Mouse (Mus musculus): ENCODE measurements around the gene Zfp536. TPM values are rescaled to one million over a fixed set of nuclear protein-coding genes. Genes with fewer than 3 reads are reported as not detected.

The Zfp536 gene
- polyA plus RNA-seq, 1 experiment from 2014 or later: 3.3 TPM

DNA sequence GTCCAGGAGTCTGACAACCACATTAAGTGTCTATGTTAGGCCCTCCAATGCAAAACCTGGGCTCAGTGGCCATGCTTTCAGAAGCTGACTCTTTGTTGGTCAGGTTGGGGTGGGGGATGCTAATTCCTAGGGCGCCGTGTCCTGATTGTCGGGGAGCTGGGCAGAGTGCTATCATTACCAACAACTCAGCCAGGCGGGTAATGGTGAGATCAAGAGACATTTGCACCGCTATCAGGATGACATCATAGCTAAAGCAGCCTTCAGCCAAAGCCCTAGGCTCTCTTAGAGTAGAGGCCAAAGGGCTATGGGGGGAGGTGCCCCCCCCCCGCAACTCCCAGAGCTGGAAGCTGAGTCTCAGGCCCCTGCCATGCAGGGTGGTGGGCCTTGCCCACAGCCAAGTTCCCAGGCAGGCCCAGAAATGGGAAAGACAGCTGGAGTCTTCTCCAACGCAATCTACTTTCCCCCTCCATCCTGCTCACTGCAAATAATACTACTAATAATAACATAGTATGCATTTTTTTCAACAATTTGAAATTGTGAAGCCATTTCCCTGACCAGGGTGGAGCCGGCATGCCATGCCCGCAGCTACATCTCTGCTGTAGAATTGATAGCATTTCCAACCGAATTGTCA, 5.0 kb downstream of the Zfp536 start:
- Histone ChIP-seq H3K36me3 (ENCODE audit: control insufficient read depth, insufficient read depth) (no peaks in the 10 kb centered on the region), H3K4me1 (replicated peaks; ENCODE audit: control insufficient read depth, insufficient read depth, low read length) (no peaks in the 10 kb centered on the region), H3K27ac (ENCODE audit: low read depth, low read length) (no peak overlapping the region), H3K4me2 (replicated peaks; ENCODE audit: low read depth) (peak overlapping the region; percentile 80), H3K27me3 (replicated peaks; ENCODE audit: control insufficient read depth, insufficient read depth, low read length) (peaks cover 57% of the 10 kb centered on the region), H3K4me3 (ENCODE audit: low read depth, low read length) (peak overlapping the region; percentile 47), H3K9ac (ENCODE audit: low read depth, low read length) (peak overlapping the region; percentile 31; the same call in 1 of the 2 replicates), H3K9me3 (ENCODE audit: control insufficient read depth) (no peaks in the 10 kb centered on the region)
- ATAC-seq: no peak
- 14% methylated on average over 10 of the region's 10 CpGs for WGBS
- no peak for TF ChIP-seq CTCF (IDR thresholded peaks at IDR 0.05; ENCODE audit: low read depth)

DNA sequence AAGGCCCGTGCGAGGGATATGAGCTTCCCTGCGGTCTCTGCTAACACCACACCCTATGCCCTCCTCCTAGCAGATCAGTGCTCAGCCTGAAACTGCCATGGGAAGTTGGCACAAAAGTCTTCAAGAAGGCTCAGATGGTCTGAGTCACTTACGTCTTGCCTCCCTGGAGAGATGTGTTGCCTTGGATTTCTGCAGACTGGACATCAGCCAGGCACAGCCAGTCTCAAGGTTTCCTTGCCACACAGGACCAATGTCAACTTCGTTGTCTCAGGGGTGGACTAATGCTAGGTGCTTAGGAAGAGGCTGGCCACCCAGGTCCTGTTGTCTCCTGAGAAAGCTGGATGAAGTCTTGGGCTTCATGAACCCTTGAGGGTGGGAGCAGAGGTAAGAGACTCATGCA, 14.6 kb downstream of the Zfp536 start:
- no peak for ATAC-seq
- H3K27me3 ChIP-seq (replicated peaks; ENCODE audit: control insufficient read depth, insufficient read depth, low read length): no peaks in the 10 kb centered on the region
- no peak overlapping the region for H3K9ac ChIP-seq (ENCODE audit: low read depth, low read length)
- no peaks in the 10 kb centered on the region for H3K4me1 ChIP-seq (replicated peaks; ENCODE audit: control insufficient read depth, insufficient read depth, low read length)
- TF ChIP-seq CTCF (IDR thresholded peaks at IDR 0.05; ENCODE audit: low read depth): no peak
- 80% methylated on average over 5 of the region's 5 CpGs for WGBS
- no peaks in the 10 kb centered on the region for H3K36me3 ChIP-seq (ENCODE audit: control insufficient read depth, insufficient read depth)
- no peak overlapping the region for H3K4me3 ChIP-seq (ENCODE audit: low read depth, low read length)
- H3K9me3 ChIP-seq (ENCODE audit: control insufficient read depth): no peaks in the 10 kb centered on the region
- no peak overlapping the region for H3K4me2 ChIP-seq (replicated peaks; ENCODE audit: low read depth)
- H3K27ac ChIP-seq (ENCODE audit: low read depth, low read length): no peak overlapping the region

DNA sequence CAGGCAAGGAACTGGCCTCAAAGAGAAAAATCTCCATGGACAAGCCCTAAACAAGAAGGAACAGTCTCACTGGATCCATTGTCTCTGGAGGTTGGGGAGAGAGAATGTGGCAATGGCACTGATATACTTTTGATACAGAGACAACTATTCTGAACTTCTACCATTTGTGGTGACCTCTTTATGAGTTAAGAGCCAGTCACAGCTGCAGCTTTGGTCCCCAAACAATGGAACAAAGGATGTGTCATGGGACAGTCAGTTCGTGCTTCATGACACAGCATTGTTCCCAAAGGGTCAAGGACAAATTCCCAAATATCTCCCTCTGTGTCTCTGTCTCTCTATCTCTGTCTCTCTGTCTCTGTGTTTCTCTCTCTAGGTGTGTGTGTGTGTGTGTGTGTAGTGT, 20.4 kb downstream of the Zfp536 start:
- WGBS: 70% methylated on average over 1 of the region's 1 CpGs
- H3K4me2 ChIP-seq (replicated peaks; ENCODE audit: low read depth): no peak overlapping the region
- TF ChIP-seq CTCF (IDR thresholded peaks at IDR 0.05; ENCODE audit: low read depth): no peak

DNA sequence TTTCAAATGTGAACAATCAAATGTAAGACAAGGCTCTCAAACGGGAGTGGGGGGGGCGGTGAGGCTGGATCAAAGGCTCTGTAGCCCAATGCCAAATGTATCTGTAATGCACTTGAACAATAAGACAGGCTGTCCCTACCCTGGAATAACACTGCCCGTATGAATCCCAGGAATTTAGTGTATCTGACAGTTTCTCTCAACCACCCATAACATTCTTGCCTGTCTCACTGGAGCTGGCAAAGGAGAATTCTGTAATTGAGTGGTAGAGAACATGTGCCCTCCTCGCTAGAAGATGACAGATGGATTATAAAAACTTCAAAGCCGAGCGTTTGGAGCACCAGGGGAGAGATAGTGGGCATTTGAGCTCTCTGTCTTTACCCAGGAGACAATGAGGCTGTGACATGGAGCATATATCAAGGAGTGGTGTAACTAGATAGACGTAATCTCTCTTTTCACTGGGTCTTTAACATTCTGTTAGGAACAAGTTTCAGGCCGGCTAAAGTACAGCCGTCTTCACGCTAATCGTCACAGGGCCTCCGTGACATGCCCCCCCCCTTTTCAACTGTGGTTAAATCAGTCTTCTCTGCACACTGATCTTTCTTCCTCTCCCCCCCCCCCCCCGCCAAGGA, 27.2 kb downstream of the Zfp536 start:
- WGBS: 49% methylated on average over 12 of the region's 13 CpGs
- Histone ChIP-seq H3K4me2 (replicated peaks; ENCODE audit: low read depth) (no peak overlapping the region), H3K36me3 (ENCODE audit: control insufficient read depth, insufficient read depth) (no peaks in the 10 kb centered on the region), H3K9me3 (ENCODE audit: control insufficient read depth) (no peaks in the 10 kb centered on the region), H3K4me3 (ENCODE audit: low read depth, low read length) (no peak overlapping the region), H3K27me3 (replicated peaks; ENCODE audit: control insufficient read depth, insufficient read depth, low read length) (no peaks in the 10 kb centered on the region), H3K27ac (ENCODE audit: low read depth, low read length) (no peak overlapping the region), H3K4me1 (replicated peaks; ENCODE audit: control insufficient read depth, insufficient read depth, low read length) (no peaks in the 10 kb centered on the region), H3K9ac (ENCODE audit: low read depth, low read length) (no peak overlapping the region)
- no peak for TF ChIP-seq CTCF (IDR thresholded peaks at IDR 0.05; ENCODE audit: low read depth)
- no peak for ATAC-seq

More for the DNA sequence above, 20.4 kb downstream of the Zfp536 start:
- no peaks in the 10 kb centered on the region for H3K4me1 ChIP-seq (replicated peaks; ENCODE audit: control insufficient read depth, insufficient read depth, low read length)
- no peak overlapping the region for H3K27ac ChIP-seq (ENCODE audit: low read depth, low read length)
- H3K4me3 ChIP-seq (ENCODE audit: low read depth, low read length): no peak overlapping the region
- no peak overlapping the region for H3K9ac ChIP-seq (ENCODE audit: low read depth, low read length)
- no peaks in the 10 kb centered on the region for H3K9me3 ChIP-seq (ENCODE audit: control insufficient read depth)
- H3K27me3 ChIP-seq (replicated peaks; ENCODE audit: control insufficient read depth, insufficient read depth, low read length): no peaks in the 10 kb centered on the region
- no peaks in the 10 kb centered on the region for H3K36me3 ChIP-seq (ENCODE audit: control insufficient read depth, insufficient read depth)
- ATAC-seq: no peak

DNA sequence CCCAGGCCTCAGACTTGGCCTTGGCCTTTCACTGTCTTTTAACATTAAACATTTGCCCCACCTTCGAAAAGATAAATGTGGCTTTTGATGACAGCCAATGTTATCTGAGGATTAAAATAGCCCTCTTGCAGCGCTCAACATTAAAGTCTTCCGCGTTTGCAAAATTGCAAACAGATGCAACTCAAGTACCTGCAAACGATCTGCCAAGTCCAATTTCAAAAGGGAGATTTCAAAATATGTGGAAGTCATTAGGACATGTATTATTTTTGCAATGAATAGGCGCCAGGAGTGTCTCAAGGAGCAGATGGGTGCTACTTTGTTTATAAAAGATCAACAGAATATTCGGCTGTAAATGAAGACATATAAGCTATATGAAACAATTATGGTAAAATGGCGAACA, 30.1 kb downstream of the Zfp536 start:
- Histone ChIP-seq H3K9ac (ENCODE audit: low read depth, low read length) (no peak overlapping the region), H3K4me3 (ENCODE audit: low read depth, low read length) (no peak overlapping the region), H3K27me3 (replicated peaks; ENCODE audit: control insufficient read depth, insufficient read depth, low read length) (no peaks in the 10 kb centered on the region), H3K27ac (ENCODE audit: low read depth, low read length) (no peak overlapping the region), H3K4me1 (replicated peaks; ENCODE audit: control insufficient read depth, insufficient read depth, low read length) (no peaks in the 10 kb centered on the region), H3K36me3 (ENCODE audit: control insufficient read depth, insufficient read depth) (no peaks in the 10 kb centered on the region), H3K9me3 (ENCODE audit: control insufficient read depth) (no peaks in the 10 kb centered on the region), H3K4me2 (replicated peaks; ENCODE audit: low read depth) (no peak overlapping the region)
- WGBS: 58% methylated on average over 8 of the region's 8 CpGs
- ATAC-seq: no peak
- no peak for TF ChIP-seq CTCF (IDR thresholded peaks at IDR 0.05; ENCODE audit: low read depth)

DNA sequence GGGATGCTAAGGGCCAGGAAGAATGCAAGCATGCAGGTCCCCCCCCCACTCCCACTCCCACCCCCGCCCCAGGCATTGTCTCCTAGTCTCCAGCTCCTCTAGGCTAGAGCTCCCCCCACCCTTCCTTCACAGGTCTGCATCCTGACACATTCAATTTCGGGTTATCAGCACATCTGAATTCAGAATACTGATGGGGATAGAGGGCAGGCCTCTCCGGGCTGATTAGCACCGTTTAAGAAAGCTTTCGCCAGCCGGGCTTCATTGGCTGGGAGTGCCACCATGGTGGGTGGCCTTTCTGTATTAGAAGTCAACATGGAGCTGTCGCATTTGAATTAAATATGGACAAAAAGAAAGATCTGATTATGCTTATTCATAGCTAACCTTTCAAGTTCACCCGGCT, 36.2 kb downstream of the Zfp536 start:
- H3K9me3 ChIP-seq (ENCODE audit: control insufficient read depth): no peaks in the 10 kb centered on the region
- H3K4me1 ChIP-seq (replicated peaks; ENCODE audit: control insufficient read depth, insufficient read depth, low read length): no peaks in the 10 kb centered on the region
- no peak overlapping the region for H3K27ac ChIP-seq (ENCODE audit: low read depth, low read length)
- no peaks in the 10 kb centered on the region for H3K27me3 ChIP-seq (replicated peaks; ENCODE audit: control insufficient read depth, insufficient read depth, low read length)
- TF ChIP-seq CTCF (IDR thresholded peaks at IDR 0.05; ENCODE audit: low read depth): no peak
- WGBS: 45% methylated on average over 8 of the region's 8 CpGs
- H3K36me3 ChIP-seq (ENCODE audit: control insufficient read depth, insufficient read depth): no peaks in the 10 kb centered on the region
- H3K4me2 ChIP-seq (replicated peaks; ENCODE audit: low read depth): no peak overlapping the region
- H3K4me3 ChIP-seq (ENCODE audit: low read depth, low read length): no peak overlapping the region
- H3K9ac ChIP-seq (ENCODE audit: low read depth, low read length): no peak overlapping the region
- no peak for ATAC-seq
